Mouse (Mus musculus) cerebellum, postnatal 4 days (tissue): ENCODE measurements around the gene Simc1.
"Not testable (repeated sequence)": the region's sequence is repeated elsewhere in the genome, so short reads cannot be mapped to it uniquely, and the experiment has no call there.

Experiments
- DNase-seq, 2 experiments: peaks; one replicate each; pipeline ENCODE4 v3.0.0; 2022; ENCODE audit warnings: low spot score in 2 of 2, mixed read lengths in 1 of 2

Simc1 gene

DNA sequence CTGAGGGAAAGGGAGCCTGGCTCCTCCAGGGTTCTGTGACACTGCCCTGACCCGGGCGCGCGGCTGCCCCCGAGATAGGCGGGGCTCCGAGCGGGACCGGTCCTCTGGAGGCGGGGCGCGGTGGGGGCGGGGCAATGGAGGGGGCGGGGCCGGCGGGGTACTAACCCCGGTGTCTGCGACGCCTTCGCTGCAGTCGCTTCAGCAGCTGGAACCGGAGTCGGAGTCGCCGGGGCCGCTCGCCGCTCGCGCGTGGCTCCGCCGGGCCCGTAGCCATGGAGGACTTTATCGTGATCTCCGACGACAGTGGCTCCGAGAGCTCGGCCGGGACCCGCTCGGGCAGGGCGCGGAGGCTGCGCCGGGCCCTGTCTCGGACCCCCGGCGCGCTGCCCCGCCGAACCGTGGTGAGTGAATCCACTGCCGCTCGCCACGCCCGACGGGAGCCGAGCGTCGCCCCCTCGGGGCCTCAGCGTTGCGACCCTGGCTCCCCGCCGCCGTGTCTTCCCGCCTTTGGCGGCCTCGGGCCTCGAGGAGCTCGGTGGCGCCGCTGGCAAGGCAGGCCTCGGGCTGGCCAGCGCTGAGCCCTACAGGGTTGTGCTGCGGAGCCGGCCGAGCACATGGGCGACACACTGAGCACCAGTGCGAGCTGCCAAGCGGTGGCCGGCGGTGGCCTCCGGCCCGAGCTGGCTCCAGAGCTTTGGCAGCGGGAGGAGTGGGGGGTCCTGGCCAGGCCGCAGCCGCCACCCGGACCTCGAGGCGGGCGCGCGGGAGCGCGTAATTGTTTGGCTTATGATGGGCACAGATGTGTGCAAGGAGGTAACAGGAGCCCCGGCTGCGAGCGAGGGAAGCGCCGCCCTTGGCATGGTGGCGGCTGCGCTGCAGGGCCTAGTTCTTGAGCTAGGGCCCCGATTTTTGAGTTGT is at the start of gene Simc1:
TSS of gene Simc1 (plus strand) at position 176 of the 918 bp plus-strand sequence.
- DNase-seq, result peak; percentile 38 to 73

DNA sequence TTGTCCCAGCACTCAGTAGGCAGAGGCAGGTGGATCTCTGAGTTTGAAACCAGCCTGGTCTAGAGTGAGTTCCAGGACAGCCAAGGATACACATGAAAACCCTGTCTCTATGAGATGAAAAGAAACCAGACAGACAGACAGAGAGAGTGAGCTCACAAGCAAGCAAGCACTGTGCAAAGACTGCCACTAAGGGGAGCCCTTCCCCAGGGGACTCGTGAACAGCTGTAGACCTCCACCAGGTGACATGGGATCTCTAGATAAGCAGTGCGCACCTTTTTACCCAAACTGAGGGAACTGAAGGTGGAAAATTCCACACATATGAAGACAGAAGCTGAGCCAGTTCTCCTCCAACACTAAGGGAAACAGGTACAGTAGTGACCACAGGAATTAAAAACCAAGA is 46.5 kb upstream of the Simc1 start:
- DNase-seq, result no peak

DNA sequence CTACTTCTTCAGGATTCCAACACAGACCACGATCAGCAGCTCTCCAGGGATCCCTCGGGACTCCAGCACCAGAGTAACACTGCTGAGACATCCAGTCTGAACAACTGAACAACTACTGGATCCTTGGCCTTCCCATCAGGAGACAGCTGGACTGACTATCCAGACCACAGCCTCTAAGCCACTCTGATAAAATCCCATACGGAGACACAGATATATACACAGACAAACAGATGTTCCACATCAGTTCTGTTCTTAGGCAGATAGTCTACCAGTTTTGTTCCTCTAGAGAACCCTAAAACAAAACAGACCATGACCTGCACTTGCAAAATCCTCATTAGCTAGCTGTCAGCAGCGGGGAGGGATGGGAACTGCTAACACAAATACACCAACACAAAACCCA is 44.3 kb upstream of the Simc1 start:
- DNase-seq, result no peak

DNA sequence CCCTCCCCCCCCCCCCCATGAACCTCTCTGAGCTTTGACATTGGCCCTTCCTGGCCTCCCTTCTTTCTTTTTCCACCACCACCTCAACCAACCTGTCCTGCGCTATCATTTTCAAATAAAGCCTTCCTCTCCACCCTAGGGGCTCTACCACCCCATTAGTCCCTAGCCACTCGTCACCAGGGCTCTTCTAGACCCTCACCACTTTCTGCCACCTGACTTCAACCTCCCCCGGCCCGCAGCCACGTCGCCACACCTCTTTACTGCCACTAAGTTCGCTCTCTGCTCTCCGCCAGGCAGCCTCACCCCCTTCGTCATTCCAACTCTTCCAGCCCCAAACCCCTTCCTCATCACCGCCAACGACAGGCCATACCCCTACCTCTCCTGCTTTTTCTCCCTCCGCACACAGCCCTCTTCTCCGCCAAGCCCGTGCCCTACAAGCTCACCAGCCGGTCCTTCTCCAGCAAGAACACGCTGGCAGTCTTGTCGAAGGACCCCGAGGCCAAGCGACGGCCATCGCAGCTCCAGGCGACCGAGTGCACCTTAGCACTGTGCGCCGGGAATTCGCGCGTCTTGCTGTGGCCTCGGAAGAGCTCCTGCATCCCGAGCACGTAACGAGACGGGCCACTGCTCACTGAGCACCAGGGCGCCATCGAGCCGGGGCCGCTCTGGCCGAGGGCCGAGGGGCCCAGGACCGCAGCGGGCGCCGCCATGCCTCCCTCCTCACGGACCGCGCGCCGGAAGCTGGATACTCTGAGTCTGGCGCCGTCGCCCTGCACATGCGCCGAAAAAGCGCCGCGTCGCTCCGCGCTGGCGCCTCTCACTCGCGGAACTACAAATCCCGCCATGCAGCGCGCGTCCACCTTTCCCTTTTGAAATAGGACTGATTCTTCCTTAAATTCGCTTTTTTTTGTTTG is 35.2 kb upstream of the Simc1 start, which contains the start of gene Thoc3:
TSS of gene Thoc3 (minus strand) at position 752 of the 914 bp plus-strand sequence.
- DNase-seq, result peak; percentile 75 to 86

DNA sequence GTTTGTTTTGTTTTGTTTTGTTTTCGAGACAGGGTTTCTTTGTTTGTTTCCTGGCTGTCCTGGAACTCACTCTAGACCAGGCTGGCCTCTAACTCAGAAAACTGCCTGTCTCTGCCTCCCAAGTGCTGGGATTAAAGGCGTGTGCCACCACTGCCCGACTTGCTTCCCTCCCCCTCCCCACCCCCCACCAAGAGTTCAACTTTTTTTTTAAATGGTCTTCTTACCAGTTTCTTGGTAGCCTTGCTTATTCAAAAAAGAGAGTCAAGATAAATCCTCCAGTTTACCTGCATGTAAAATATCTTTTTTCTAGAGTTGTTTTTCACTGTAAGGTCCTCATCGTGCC is 34.6 kb upstream of the Simc1 start:
- DNase-seq, result no peak

DNA sequence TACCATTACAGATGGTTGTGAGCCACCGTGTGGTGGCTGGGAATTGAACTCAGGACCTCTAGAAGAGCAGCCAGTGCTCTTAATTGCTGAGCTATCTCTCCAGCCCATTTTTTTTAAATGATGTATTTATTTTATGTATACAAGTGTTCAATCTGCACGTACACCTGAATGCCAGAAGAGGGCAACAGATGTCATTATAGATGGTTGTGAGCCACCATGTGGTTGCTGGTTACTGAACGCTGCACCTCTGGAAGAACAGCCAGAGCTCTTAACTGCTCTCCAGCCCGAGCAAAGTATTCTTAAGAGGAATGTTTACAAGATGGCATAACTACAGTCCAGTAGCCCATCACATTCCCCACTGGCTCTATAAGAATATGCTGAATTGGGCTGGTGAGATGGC is 31.6 kb upstream of the Simc1 start:
- DNase-seq, result no peak

DNA sequence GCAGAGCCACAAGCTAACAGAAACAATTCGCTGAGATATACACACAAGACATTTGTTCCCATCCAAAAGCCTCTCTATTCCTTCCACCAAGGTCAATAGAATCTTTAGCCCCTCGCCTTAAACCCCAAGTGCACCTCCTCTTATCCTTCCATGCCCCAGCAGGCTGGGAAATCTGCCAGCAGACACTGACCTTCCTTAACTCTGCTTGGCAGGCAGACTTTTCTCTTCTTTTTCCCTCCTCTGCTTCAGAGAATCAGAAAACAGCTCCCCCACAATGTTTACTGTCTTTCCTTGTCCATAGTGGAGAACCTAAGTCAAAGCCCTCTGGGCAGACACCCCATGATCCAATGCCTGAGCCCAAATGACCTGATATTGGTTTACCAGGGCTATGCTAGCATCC is 28.6 kb upstream of the Simc1 start:
- no peak for DNase-seq

DNA sequence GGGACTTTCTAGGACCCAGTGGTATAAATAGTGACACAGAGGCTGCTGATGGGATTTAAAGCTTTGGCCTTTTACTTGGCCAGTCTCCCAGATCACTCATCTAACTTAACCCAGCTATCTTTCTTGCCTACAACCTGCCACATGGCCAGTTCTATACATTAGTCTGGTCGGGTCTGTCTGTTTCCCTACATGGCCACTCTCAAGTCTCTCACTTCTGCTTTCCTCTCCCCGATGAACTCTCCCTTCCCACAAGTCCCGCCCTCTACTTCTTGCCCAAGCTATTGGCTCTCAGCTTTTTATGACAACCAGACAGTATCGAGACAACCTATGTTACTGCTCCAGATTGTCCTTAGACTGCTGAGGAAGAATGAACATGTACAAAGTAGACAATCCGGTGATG is 27.9 kb upstream of the Simc1 start:
- no peak for DNase-seq

DNA sequence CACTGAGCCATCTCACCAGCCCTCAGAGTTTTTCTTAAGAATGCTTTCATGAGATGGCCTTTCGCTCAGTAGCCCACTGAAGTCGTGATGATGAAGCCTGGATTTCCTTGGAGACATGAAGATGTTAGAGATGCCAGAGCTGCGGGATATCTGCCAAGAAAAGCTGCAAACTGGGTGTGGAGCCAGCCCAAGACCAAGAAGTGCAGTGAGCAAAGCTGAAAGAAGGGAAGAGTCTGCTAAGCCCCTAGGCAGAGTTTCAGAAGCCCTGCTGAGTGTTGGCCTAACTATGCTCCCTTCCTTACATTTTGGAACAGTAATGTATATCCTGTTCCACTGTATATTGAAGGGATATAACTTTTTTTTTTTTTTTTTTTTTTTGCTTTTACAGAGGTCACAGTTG is 24.3 kb upstream of the Simc1 start:
- peak in 1 of 2 experiments; percentile 67 for DNase-seq

DNA sequence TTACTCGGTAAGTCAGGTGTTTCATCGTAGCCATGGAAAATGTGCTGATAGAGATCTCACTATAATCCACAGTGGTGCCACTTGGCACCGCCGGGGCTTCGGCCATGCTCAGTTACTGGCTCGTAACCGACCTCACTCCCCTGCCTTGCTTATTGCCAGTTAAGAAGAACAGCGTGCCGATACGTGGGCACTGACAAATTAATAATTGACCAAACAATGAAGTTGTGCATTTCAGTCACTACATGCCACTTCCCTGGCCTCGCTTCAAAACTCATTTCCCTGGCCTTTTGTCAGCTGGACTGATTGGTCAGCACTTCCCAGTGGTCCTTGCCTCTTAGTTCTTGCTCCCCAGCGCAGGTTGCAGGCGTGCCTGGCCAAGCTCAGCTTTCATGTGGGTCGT is 22.1 kb upstream of the Simc1 start:
- no peak for DNase-seq

DNA sequence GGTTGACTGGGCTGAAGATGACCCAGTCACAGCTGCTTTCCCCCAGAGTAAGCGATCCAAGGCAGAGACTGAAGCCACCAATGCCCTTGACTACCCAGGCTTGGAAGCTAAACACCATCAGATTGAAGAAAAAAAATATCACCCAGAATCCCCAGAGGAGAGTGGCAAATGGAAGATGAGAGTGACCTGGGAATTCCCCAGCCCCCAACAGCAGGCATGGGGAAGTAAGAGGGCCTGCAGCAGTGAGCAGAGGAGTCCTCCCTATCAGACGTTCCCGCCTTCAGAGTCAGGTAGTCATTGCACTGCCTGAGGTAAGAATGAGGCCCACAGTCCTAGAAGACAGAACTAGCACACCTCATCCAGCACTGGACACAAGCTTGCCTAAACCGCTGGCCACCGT is 13.2 kb upstream of the Simc1 start:
- no peak for DNase-seq

DNA sequence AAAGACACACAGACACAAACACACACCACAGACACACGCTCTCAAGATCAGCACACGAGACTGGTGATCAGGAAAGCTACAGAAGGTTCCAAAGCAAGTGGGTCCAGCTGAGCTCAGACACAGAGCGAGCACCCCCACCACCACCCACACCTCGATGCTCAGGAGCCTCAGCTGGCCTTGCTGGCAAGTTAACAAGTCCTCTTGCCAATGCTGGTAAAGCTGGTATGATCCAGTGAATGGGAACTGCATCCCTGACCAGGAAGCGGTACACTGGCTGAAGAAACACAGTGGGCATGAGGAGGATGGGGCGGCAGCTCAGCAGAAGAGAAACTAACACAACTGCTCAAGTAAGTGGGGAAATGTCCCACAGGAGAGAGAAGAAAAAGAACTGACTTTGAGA is 12.2 kb upstream of the Simc1 start:
- DNase-seq, result peak in 1 of 2 experiments; percentile 21

DNA sequence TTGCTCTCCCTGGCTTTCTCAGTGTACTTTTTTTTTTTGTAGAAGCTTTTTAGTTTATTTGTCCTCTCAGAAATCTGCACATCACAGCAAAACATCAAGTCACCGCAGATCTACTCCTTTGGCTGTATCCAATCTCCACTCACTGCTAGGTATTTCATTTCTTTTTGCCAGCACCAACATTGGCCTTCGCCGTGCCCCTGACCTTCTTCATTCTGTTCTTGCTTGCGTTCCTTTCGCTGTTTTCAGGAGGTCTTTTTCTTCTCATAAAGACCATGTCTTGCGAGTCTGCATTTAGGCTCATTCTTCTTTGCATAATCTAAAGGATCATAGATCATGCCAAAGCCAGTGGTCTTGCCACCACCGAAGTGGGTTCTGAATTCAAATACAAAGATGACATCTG is 4.0 kb upstream of the Simc1 start:
- not testable (repeated sequence) for DNase-seq

DNA sequence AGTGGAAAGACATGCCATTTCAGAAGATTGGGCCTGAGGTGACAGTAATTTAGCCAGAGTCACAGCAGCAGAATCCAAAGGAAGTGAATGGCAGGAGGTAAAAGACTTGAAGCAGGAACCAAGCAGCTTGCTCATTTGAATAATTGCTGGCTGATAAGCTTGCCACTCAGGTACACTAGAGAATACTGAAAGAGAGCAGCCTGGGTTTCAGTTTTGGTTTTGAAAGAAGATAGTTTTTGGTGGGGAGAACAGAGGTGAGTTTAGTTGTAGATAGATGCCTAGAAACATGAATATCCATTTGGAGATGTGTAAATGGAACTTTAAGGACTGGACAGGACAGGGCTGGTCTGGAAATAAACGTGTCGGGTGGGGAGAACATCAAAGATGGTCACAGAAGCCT is 2.2 kb upstream of the Simc1 start:
- DNase-seq, result no peak

DNA sequence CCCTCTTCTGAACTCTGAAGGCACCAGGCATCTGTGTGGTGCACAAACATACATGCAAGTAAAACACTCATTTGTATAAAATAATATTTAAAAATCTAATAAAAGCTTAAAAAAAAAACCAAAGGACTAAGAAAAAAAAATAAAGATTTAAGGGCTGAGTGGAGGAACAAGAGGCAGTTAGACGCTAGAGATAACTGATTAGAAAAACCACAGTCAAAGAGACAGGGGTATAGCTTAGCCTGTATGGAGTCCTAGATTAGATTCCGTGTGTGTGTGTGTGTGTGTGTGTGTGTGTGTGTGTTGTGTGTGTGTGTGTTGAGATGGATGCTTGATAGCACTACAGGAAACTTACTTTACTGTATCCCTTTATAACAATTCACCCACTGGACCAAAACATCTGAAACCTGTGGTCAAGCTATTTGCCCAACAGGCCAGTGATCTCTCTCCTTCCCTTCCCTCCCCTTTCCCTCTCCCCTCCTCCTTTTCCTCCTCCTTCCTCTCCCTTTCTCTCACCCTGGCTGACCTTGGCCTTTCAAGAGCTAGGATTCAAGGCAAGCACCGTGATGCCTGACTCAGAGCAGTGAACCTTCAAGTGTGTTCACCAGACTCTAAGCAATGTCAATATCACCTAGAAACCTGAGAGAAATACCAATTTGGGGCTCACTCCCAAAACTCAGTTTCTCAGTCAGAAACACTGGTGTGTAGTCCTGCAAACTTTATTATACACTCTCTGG is 1.5 kb upstream of the Simc1 start:
- DNase-seq, result no peak

DNA sequence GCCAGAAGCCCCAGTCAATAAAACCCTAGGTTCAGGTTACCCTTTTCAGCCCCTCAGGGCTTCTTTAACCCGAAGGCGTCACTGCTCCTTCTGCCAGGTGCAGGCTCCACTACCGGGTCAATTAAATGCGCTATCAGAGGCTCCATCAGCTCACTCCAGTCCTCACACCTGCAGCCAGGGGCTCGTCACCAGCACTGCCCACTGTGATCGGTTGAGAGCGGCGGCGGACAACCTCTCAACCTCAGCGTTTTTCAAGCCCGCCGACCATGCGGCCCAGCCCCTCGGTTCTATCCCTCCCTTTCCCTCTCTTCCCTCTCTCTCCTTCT is 338 bp upstream of the Simc1 start:
- no peak for DNase-seq

DNA sequence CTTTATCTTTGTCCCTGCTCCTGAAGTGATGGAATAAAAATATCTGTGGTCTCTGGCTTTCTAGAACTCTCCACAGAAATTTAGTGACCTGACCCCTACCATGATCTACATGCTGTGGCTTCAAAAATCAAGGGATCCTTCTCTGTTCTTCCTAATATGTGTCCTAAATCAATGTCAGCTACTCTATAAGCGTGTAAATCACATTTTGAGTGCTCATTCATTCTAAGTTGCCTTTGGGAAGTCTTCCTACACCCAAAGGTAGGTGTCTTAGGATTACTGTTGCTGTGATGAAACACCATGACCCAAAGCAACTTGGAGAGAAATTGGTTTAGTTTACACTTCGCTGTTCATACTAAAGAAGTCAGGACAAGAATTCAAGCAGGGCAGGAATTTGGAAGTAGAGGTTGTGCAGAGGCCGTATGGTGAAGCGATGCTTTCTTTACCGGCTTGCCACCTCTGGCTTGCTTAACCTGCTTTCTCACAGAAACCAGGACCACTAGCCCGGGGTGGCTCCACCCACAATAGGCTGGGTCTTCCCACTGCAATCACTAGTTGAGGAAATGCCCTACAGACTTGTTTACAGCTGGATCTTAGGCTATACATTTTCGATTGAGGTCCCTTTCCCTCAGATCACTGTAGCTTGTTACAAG is 1.2 kb downstream of the Simc1 start:
- no peak for DNase-seq

DNA sequence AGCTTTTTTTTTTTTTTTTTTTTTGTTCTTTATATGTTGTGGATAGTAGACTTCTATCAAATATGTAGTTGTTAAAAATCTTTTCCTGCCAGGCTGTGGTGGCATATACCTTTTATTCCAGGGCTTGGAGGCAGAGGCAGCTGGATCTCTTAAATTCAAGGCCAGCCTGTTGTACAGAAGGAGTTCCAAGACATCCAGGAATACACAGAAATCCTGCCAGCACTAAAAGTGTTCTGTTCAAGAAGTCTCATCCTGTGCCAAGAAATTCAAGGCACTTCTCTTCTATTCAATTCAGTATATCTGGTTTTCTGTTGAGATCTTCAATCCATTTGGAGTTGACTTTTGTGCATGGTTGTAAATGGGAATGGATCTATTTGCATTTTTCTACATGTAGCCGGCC is 2.3 kb downstream of the Simc1 start:
- DNase-seq, result no peak

DNA sequence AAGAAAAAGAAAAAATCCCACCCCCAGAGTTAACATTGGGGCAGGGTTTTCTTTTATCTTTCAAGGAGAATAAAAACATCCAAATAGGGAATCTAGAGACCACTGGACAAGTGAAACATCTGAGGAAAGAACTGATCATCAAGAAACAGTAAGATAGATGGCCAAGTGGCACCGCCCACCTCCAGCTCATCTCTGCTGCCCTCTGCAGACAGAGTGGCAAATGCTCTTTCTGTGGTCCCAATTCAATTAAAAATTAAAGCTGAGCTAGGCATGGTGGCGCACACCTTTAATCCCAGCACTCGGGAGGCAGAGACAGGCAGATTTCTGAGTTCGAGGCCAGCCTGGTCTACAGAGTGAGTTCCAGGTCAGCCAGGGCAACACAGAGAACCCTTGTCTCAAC is 16.6 kb downstream of the Simc1 start:
- DNase-seq, result no peak

DNA sequence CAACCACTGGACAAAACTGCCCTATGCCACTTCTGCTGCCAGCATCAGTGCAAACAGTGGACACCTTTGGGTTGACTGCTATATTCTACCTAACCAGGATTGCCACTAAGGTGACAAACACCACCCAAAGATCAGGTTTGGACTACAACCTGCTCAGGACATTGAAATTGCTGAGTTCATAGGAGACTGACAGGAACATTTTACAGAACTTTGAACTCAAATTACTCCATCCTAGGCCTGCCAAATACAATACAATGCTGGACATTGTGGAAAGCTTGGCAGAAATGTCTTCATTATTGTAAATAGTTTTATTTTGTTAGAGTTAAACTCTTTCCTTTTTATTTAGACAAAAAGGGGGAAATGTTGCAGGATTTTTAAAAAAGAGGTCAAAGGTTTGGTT is 17.6 kb downstream of the Simc1 start:
- no peak for DNase-seq

DNA sequence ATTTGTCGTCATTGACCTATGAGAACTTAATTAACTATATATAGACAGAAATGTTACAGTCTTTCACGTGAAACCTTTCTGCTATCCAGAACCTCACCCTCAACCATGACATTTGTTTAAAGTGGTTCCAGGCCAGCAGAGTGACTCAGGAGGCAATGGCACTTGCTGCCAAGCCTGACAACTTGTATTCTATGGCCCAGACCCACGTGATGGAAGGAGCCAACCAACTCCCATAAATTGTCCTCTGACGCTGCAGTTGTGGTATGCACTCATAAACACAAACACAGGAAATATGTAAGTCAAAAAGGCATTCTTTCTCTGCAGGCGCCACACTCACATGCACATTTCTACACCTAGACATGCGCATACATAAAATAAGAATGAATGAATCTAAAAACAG is 23.6 kb downstream of the Simc1 start:
- no peak for DNase-seq

DNA sequence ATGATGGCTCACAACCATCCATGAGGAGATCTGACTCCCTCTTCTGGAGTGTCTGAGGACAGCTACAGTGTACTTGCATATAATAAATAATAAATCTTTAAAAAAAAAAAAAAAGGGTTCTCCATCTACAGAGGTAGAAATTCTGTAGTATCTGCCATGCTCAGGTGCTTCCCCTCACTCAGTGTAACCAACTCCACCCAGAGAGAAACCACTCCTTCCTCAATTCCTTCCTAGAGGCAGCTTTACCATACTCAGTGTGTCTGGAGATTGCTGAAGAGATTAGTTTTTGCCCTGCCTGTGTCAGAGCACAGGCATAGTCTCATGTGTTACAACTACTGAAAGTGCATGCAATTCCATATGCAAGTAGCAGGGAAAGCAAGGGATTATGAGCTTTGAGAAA is 28.6 kb downstream of the Simc1 start:
- no peak for DNase-seq
